10 mouse cellular contexts compared by ENCODE assay signal in genomic region chr5:92604452-92605247, GRCm38 (mm10). TPM values are rescaled to one million over a fixed set of nuclear protein-coding genes. Genes with fewer than 3 reads are reported as not detected.
DNase-seq lines count a peak whose midpoint lies in the region; ATAC-seq and TF ChIP-seq lines count a peak whose summit lies in the region.
"Had no signal": no experiment of that assay in that cellular context is flagged by ENCODE, and none has a peak within 500 bp of the region (broad histone marks: within the 10 kb centered on the region; RNA-seq: fewer than 3 reads in every experiment).

No protein-coding gene starts in this region.

- no peak for TF ChIP-seq CTCF in intestine, postnatal 0 days (IDR thresholded peaks at IDR 0.05; ENCODE audit: low read depth)
- TF ChIP-seq CTCF in heart, adult 2 months (IDR thresholded peaks at IDR 0.05) = no peak
- TF ChIP-seq CTCF in layer of hippocampus, adult 2 months (conservative IDR thresholded peaks at IDR 0.05) = no peak

- H3K36me3 ChIP-seq in intestine, embryonic 14.5 days (ENCODE audit: control insufficient read depth, insufficient read depth, low read length) = 0 out of 2 replicates have a peak, but pooled peaks cover 9% of the 10 kb centered on the region
- no peaks in the 10 kb centered on the region for H3K36me3 ChIP-seq in intestine, postnatal 0 days (ENCODE audit: control insufficient read depth, insufficient read depth)
- no peaks in the 10 kb centered on the region for H3K36me3 ChIP-seq in heart, adult 2 months (ENCODE audit: control insufficient read depth, insufficient read depth, low read length)
- no peaks in the 10 kb centered on the region for H3K36me3 ChIP-seq in midbrain, embryonic 16.5 days (ENCODE audit: control insufficient read depth, insufficient read depth, low read length)
- H3K36me3 ChIP-seq: G1E had no signal

- H3K4me1 ChIP-seq in intestine, embryonic 14.5 days (replicated peaks; ENCODE audit: control insufficient read depth, insufficient read depth, low read length) = peaks cover 5% of the 10 kb centered on the region; the same call in 1 of the 2 replicates
- no peaks in the 10 kb centered on the region for H3K4me1 ChIP-seq in intestine, postnatal 0 days (replicated peaks; ENCODE audit: control insufficient read depth, insufficient read depth, low read length)
- H3K4me1 ChIP-seq in heart, adult 2 months (ENCODE audit: control insufficient read depth, insufficient read depth, low read length) = peaks cover 3% of the 10 kb centered on the region
- H3K4me1 ChIP-seq in midbrain, embryonic 16.5 days (ENCODE audit: control insufficient read depth, insufficient read depth, low read length) = 0 out of 2 replicates have a peak, but pooled peaks cover 2% of the 10 kb centered on the region

- no peak overlapping the region for H3K9ac ChIP-seq in intestine, embryonic 14.5 days (ENCODE audit: low read length)
- no peak overlapping the region for H3K9ac ChIP-seq in intestine, postnatal 0 days (ENCODE audit: low read depth, low read length)
- no peak overlapping the region for H3K9ac ChIP-seq in heart, adult 2 months (ENCODE audit: low read depth, low read length)
- no peak overlapping the region for H3K9ac ChIP-seq in midbrain, embryonic 16.5 days (ENCODE audit: low read depth, low read length)

- H3K4me2 ChIP-seq in intestine, embryonic 14.5 days (ENCODE audit: low read length) = peak overlapping the region; percentile 79
- H3K4me2 ChIP-seq in intestine, postnatal 0 days (replicated peaks; ENCODE audit: low read depth) = no peak overlapping the region; the same call in 1 of the 2 replicates
- no peak overlapping the region for H3K4me2 ChIP-seq in midbrain, embryonic 16.5 days (ENCODE audit: low read length)

- no peaks in the 10 kb centered on the region for H3K9me3 ChIP-seq in intestine, embryonic 14.5 days (ENCODE audit: control insufficient read depth, low read length)
- H3K9me3 ChIP-seq in intestine, postnatal 0 days (ENCODE audit: control insufficient read depth) = no peaks in the 10 kb centered on the region
- H3K9me3 ChIP-seq in midbrain, embryonic 16.5 days (replicated peaks; ENCODE audit: control insufficient read depth, low read length, poor library complexity, severe bottlenecking) = no peaks in the 10 kb centered on the region
- H3K9me3 ChIP-seq: G1E had no signal

- H3K79me2 ChIP-seq in heart, adult 2 months (replicated peaks; ENCODE audit: control insufficient read depth, insufficient read depth, low read length) = no peaks in the 10 kb centered on the region

- TF ChIP-seq EP300 in heart, adult 2 months (IDR thresholded peaks at IDR 0.05; ENCODE audit: insufficient read depth, low read depth, low read length) = no peak

- ATAC-seq in intestine, embryonic 14.5 days (replicated peaks; ENCODE audit: low FRiP score, low TSS enrichment, low read depth) = no peak
- no peak for ATAC-seq in intestine, postnatal 0 days
- no peak for ATAC-seq in midbrain, embryonic 16.5 days

- no peak for TF ChIP-seq POLR2A in heart, adult 2 months (IDR thresholded peaks at IDR 0.05; ENCODE audit: insufficient read depth, low read depth, low read length)

- no peak overlapping the region for H3K4me3 ChIP-seq in intestine, embryonic 14.5 days (ENCODE audit: low read depth, low read length)
- H3K4me3 ChIP-seq in intestine, postnatal 0 days (ENCODE audit: low read depth, low read length) = no peak overlapping the region
- no peak overlapping the region for H3K4me3 ChIP-seq in heart, adult 2 months
- H3K4me3 ChIP-seq in midbrain, embryonic 16.5 days (ENCODE audit: low read depth, low read length) = no peak overlapping the region
- no peak overlapping the region for H3K4me3 ChIP-seq in layer of hippocampus, adult 2 months

- H3K27ac ChIP-seq in intestine, embryonic 14.5 days (ENCODE audit: low read depth) = peak overlapping the region; percentile 36; the same call in 1 of the 2 replicates
- no peak overlapping the region for H3K27ac ChIP-seq in intestine, postnatal 0 days (ENCODE audit: low read depth, low read length)
- no peak overlapping the region for H3K27ac ChIP-seq in heart, adult 2 months
- H3K27ac ChIP-seq in midbrain, embryonic 16.5 days (ENCODE audit: low read length) = no peak overlapping the region
- H3K27ac ChIP-seq in layer of hippocampus, adult 2 months = no peak overlapping the region

- no peaks in the 10 kb centered on the region for H3K27me3 ChIP-seq in intestine, embryonic 14.5 days (replicated peaks; ENCODE audit: control insufficient read depth, insufficient read depth, low read length)
- H3K27me3 ChIP-seq in intestine, postnatal 0 days (replicated peaks; ENCODE audit: control insufficient read depth, insufficient read depth, low read length) = 0 out of 2 replicates have a peak, but pooled peaks cover 6% of the 10 kb centered on the region
- no peaks in the 10 kb centered on the region for H3K27me3 ChIP-seq in heart, adult 2 months (ENCODE audit: control insufficient read depth, insufficient read depth, low read length)
- H3K27me3 ChIP-seq in midbrain, embryonic 16.5 days (ENCODE audit: control insufficient read depth, insufficient read depth, low read depth, low read length) = peaks cover 3% of the 10 kb centered on the region; the same call in 1 of the 2 replicates

- 51% methylated on average over 10 of the region's 10 CpGs for WGBS in intestine, embryonic 14.5 days
- WGBS in intestine, postnatal 0 days = 64% methylated on average over 10 of the region's 10 CpGs
- WGBS in heart, adult 2 months = 28% methylated on average over 10 of the region's 10 CpGs
- 71% methylated on average over 10 of the region's 10 CpGs for WGBS in midbrain, embryonic 16.5 days

- DNase-seq in intestine, embryonic 14.5 days (ENCODE audit: low spot score) = no peak
- peak; percentile 18 to 38 for DNase-seq in heart, adult 2 months
- DNase-seq in kidney, adult 8-10 months = peak; percentile 27 to 53
- DNase-seq in lung, postnatal 36 days = peak; percentile 79
- no peak for DNase-seq in B cell, adult 2 months
- DNase-seq in layer of hippocampus, adult 2 months (ENCODE audit: low spot score in 2 of 2) = no peak

- intact Hi-C loops in heart, adult 2 months (cut with DNase I) = no loop called here

RNA-seq across cellular contexts. Expression of gene Stbd1, which starts 1.8 kb away (rescaled TPM):
- polyA plus RNA-seq in intestine, embryonic 14.5 days (2014; fragmentation: Nextera tagmentation; extraction: Ambion mirVana) = 34.6 and 36.5 TPM in 2 replicates
- 13.7 and 14.1 TPM in 2 replicates for polyA plus RNA-seq in intestine, postnatal 0 days (2015; fragmentation: Nextera tagmentation; extraction: Ambion mirVana)
- total RNA-seq in heart, adult 2 months (2021) = 1 to 10 TPM; 1.2 to 2.5 TPM
- 5.2 and 6.5 TPM in 2 replicates for polyA plus RNA-seq in heart, adult 2 months (2012; rRNA removed)
- 5.7 and 5.9 TPM in 2 replicates for polyA plus RNA-seq in midbrain, embryonic 16.5 days (2015; fragmentation: Nextera tagmentation; extraction: Ambion mirVana)
- 1 to 10 TPM; 2.0 to 3.2 TPM for total RNA-seq in layer of hippocampus, adult 2 months (2021)
- polyA plus RNA-seq: G1E had no signal

RNA-seq across cellular contexts. Expression of gene Fam47e, which starts 49.8 kb away (rescaled TPM):
- not detected in 2 replicates for polyA plus RNA-seq in intestine, embryonic 14.5 days (2014; fragmentation: Nextera tagmentation; extraction: Ambion mirVana)
- polyA plus RNA-seq in intestine, postnatal 0 days (2015; fragmentation: Nextera tagmentation; extraction: Ambion mirVana) = not detected in 2 replicates
- not detected for total RNA-seq in heart, adult 2 months (2021)
- 0.23 TPM in 1 of 2 replicates, not detected in the other for polyA plus RNA-seq in heart, adult 2 months (2012; rRNA removed)
- polyA plus RNA-seq in midbrain, embryonic 16.5 days (2015; fragmentation: Nextera tagmentation; extraction: Ambion mirVana) = 1.3 and 2.1 TPM in 2 replicates
- total RNA-seq in layer of hippocampus, adult 2 months (2021) = under 1 TPM in 1 of 2 experiments, not detected in 1; 0.51 TPM
- total RNA-seq: common myeloid progenitor, adult 5-6 weeks had no signal
- polyA plus RNA-seq: G1E had no signal

Comparison
In these comparisons a context has a peak if more than half of its experiments do, and no peak if none do; other contexts are left out.
1. DNase-seq: peak in heart, adult 2 months (2 of 2), kidney, adult 8-10 months (2 of 2) and lung, postnatal 36 days (single experiment); none in intestine, embryonic 14.5 days (single experiment), B cell, adult 2 months (0 of 2) and layer of hippocampus, adult 2 months (0 of 2).